Mouse (Mus musculus): Measurements from ENCODE around the gene Wdr86.
"Not testable (repeated sequence)": the region's sequence is repeated elsewhere in the genome, so short reads cannot be mapped to it uniquely, and the experiment has no call there.

The Wdr86 gene

GRCm38 (mm10) chr5:24713199-24713598 lies 17.3 kb downstream of the Wdr86 start:
- Histone ChIP-seq H3K27me3 (ENCODE audit: insufficient read depth, low read length) (no peaks in the 10 kb centered on the region), H3K36me3 (ENCODE audit: insufficient read depth, low read length) (peaks cover 49% of the 10 kb centered on the region), H3K4me1 (replicated peaks; ENCODE audit: low read depth, low read length) (peaks cover 25% of the 10 kb centered on the region), H3K9me3 (ENCODE audit: low read length) (no peaks in the 10 kb centered on the region), H3K4me3 (replicated peaks; ENCODE audit: low read length) (no peak overlapping the region)
- no peak for TF ChIP-seq POU5F1 (IDR thresholded peaks at IDR 0.05; ENCODE audit: borderline replicate concordance, low read length)
- no peak for TF ChIP-seq NANOG (IDR thresholded peaks at IDR 0.05; ENCODE audit: borderline replicate concordance, low read length)

DNA sequence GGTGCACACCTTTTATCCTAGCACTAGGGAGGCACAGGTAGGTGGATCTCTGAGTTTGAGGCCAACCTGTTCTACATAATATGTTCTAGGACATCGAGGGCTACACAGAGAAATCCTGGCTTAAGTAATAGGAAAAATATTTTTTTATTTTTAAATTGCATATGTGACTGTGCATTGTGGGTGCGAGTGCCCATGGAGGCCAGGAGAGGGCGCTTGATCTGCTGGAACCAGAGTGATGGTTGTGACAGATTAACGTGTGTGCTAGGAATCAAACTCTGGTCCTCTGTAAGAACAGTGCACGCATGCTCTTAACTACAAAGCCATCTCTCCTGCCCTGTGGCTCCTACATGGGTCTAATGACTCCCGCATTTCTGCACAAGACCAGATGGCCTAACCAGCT lies 18.9 kb downstream of the Wdr86 start:
- Histone ChIP-seq H3K27me3 (ENCODE audit: insufficient read depth, low read length) (no peaks in the 10 kb centered on the region), H3K4me1 (replicated peaks; ENCODE audit: low read depth, low read length) (peaks cover 37% of the 10 kb centered on the region), H3K9me3 (ENCODE audit: low read length) (no peaks in the 10 kb centered on the region), H3K36me3 (ENCODE audit: insufficient read depth, low read length) (peaks cover 58% of the 10 kb centered on the region), H3K4me3 (replicated peaks; ENCODE audit: low read length) (no peak overlapping the region)
- TF ChIP-seq POU5F1 (IDR thresholded peaks at IDR 0.05; ENCODE audit: borderline replicate concordance, low read length) (no peak), NANOG (IDR thresholded peaks at IDR 0.05; ENCODE audit: borderline replicate concordance, low read length) (no peak), CTCF (conservative IDR thresholded peaks at IDR 0.05; ENCODE audit: low read length) (peak; percentile 48)

DNA sequence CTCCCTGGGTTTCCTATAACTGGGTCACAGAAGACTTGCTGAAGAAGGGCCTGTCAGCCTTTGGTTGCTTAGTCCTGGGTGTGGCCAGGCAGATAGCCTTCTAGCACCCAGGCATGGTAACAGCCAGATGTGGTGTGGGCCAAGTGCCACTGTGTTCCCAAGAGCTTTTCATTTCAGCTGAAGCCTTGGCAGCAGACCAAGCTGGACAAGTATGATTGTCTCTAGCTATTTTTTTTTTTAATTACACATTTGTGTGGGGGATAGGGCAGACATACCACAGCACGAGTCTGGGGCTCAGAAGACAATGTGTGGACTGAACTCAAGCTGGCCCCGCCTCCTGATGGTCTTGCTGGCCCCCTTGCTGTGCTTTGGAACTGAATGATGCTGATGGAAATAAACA lies 20.6 kb downstream of the Wdr86 start:
- Histone ChIP-seq H3K36me3 (ENCODE audit: insufficient read depth, low read length) (peaks cover 67% of the 10 kb centered on the region), H3K9me3 (ENCODE audit: low read length) (no peaks in the 10 kb centered on the region), H3K27me3 (ENCODE audit: insufficient read depth, low read length) (no peaks in the 10 kb centered on the region), H3K4me3 (replicated peaks; ENCODE audit: low read length) (no peak overlapping the region), H3K4me1 (replicated peaks; ENCODE audit: low read depth, low read length) (peaks cover 53% of the 10 kb centered on the region)
- TF ChIP-seq NANOG (IDR thresholded peaks at IDR 0.05; ENCODE audit: borderline replicate concordance, low read length) (no peak), POU5F1 (IDR thresholded peaks at IDR 0.05; ENCODE audit: borderline replicate concordance, low read length) (no peak), CTCF (conservative IDR thresholded peaks at IDR 0.05; ENCODE audit: low read length) (no peak)

DNA sequence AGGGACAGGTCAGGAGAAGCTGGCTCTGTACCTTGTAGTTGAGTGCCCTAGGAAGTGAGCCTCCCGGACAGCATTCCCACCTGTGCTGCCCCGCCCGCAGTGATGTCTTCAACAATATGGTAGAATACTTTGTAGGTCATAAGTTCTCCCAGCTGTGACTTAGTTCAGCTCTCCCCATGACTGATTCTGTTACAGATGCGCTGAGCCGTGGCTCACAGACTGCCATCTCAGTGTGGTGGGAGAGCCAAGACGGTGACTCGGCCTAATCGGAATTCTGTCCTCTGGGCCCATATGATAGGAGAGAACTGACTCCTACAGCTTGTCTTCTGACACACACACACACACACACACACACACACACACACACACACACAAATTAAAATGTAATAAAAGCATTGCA lies 25.9 kb downstream of the Wdr86 start:
- peaks cover 99% of the 10 kb centered on the region for H3K36me3 ChIP-seq (ENCODE audit: insufficient read depth, low read length)
- H3K27me3 ChIP-seq (ENCODE audit: insufficient read depth, low read length): no peaks in the 10 kb centered on the region
- H3K9me3 ChIP-seq (ENCODE audit: low read length): no peaks in the 10 kb centered on the region
- no peak overlapping the region for H3K4me3 ChIP-seq (replicated peaks; ENCODE audit: low read length)
- TF ChIP-seq CTCF (conservative IDR thresholded peaks at IDR 0.05; ENCODE audit: low read length) (no peak), NANOG (IDR thresholded peaks at IDR 0.05; ENCODE audit: borderline replicate concordance, low read length) (no peak), POU5F1 (IDR thresholded peaks at IDR 0.05; ENCODE audit: borderline replicate concordance, low read length) (no peak)
- H3K4me1 ChIP-seq (replicated peaks; ENCODE audit: low read depth, low read length): peaks cover 33% of the 10 kb centered on the region

- Histone ChIP-seq H3K27me3 (ENCODE audit: insufficient read depth, low read length) (no peaks in the 10 kb centered on the region), H3K4me1 (replicated peaks; ENCODE audit: low read depth, low read length) (peaks cover 13% of the 10 kb centered on the region), H3K4me3 (replicated peaks; ENCODE audit: low read length) (no peak overlapping the region), H3K36me3 (ENCODE audit: insufficient read depth, low read length) (peaks cover 100% of the 10 kb centered on the region), H3K9me3 (ENCODE audit: low read length) (no peaks in the 10 kb centered on the region)
- TF ChIP-seq CTCF (conservative IDR thresholded peaks at IDR 0.05; ENCODE audit: low read length) (no peak), NANOG (IDR thresholded peaks at IDR 0.05; ENCODE audit: borderline replicate concordance, low read length) (no peak), POU5F1 (IDR thresholded peaks at IDR 0.05; ENCODE audit: borderline replicate concordance, low read length) (no peak)
Measured at GRCm38 (mm10) chr5:24701271-24701670, 29.3 kb downstream of the Wdr86 start.

GRCm38 (mm10) chr5:24696704-24697103 lies 33.8 kb downstream of the Wdr86 start:
- Histone ChIP-seq H3K4me1 (replicated peaks; ENCODE audit: low read depth, low read length) (0 out of 2 replicates have a peak, but pooled peaks cover 5% of the 10 kb centered on the region), H3K9me3 (ENCODE audit: low read length) (no peaks in the 10 kb centered on the region), H3K36me3 (ENCODE audit: insufficient read depth, low read length) (peaks cover 100% of the 10 kb centered on the region), H3K4me3 (replicated peaks; ENCODE audit: low read length) (no peak overlapping the region), H3K27me3 (ENCODE audit: insufficient read depth, low read length) (no peaks in the 10 kb centered on the region)
- TF ChIP-seq CTCF (conservative IDR thresholded peaks at IDR 0.05; ENCODE audit: low read length): no peak
- TF ChIP-seq POU5F1 (IDR thresholded peaks at IDR 0.05; ENCODE audit: borderline replicate concordance, low read length): no peak
- TF ChIP-seq NANOG (IDR thresholded peaks at IDR 0.05; ENCODE audit: borderline replicate concordance, low read length): no peak

- Histone ChIP-seq H3K9me3 (ENCODE audit: low read length) (no peaks in the 10 kb centered on the region), H3K4me3 (replicated peaks; ENCODE audit: low read length) (peak overlapping the region; percentile 85; the same call in 1 of the 2 replicates), H3K36me3 (ENCODE audit: insufficient read depth, low read length) (peaks cover 45% of the 10 kb centered on the region), H3K27me3 (ENCODE audit: insufficient read depth, low read length) (no peaks in the 10 kb centered on the region), H3K4me1 (replicated peaks; ENCODE audit: low read depth, low read length) (peaks cover 22% of the 10 kb centered on the region)
- TF ChIP-seq NANOG (IDR thresholded peaks at IDR 0.05; ENCODE audit: borderline replicate concordance, low read length) (no peak), POU5F1 (IDR thresholded peaks at IDR 0.05; ENCODE audit: borderline replicate concordance, low read length) (no peak), CTCF (conservative IDR thresholded peaks at IDR 0.05; ENCODE audit: low read length) (no peak)
Measured at GRCm38 (mm10) chr5:24687696-24688095, 42.8 kb downstream of the Wdr86 start.

DNA sequence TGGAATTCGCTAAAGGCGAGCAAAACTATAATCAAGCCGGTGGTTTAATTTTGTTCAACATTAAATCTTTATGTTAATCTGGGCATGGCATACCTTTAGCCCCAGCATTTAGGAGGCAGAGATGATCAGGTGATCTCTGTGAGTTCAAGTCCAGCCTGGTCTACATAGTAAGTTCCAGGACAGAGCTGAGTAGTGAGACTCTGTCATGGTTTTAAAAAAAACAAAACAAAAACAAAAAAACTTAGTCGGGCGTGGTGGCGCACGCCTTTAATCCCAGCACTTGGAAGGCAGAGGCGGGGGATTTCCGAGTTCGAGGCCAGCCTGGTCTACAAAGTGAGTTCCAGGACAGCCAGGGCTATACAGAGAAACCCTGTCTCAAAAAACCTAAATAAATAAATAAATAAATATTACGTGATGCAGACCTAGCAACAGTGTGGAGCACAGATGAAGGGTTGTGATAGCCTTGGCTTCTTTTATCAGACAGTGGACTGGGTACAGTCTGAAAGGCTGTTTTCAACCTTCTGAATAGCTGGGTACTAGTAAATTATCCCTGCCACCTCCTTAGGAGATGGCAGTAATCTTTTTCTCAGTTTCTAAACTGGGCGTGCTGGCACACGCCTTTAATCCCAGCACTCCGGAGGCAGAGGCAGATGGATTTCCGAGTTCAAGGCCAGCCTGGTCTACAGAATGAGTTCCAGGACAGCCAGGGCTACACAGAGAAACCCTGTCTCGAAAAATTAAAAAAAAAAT lies 43.7 kb downstream of the Wdr86 start:
- not testable (repeated sequence) for H3K9me3 ChIP-seq (ENCODE audit: low read length); H3K27me3 ChIP-seq (ENCODE audit: insufficient read depth, low read length)
- Histone ChIP-seq H3K4me1 (replicated peaks; ENCODE audit: low read depth, low read length) (peaks cover 22% of the 10 kb centered on the region), H3K4me3 (replicated peaks; ENCODE audit: low read length) (peak overlapping the region; percentile 85), H3K36me3 (ENCODE audit: insufficient read depth, low read length) (peaks cover 36% of the 10 kb centered on the region)

DNA sequence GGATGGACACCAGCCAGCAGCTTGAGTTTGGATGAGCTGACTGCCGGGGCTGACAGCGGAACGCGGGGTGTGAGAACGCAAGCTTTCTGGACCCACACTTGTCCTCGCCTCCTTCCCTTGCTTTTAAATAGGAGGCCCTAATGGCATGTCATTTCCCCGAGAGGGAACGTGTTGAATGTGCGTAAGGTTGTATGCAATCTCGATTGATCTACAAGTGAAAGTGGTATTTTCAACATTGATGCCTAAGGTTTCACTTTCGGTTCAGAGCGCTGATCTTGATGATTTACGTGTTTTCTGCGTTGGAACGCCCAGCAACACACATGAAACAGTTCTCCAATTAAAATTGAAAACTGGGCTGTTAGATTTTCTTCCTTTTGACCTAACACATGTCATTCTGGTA lies 44.4 kb downstream of the Wdr86 start:
- Histone ChIP-seq H3K9me3 (ENCODE audit: low read length) (no peaks in the 10 kb centered on the region), H3K4me3 (replicated peaks; ENCODE audit: low read length) (peak overlapping the region; percentile 85), H3K4me1 (replicated peaks; ENCODE audit: low read depth, low read length) (peaks cover 22% of the 10 kb centered on the region), H3K27me3 (ENCODE audit: insufficient read depth, low read length) (no peaks in the 10 kb centered on the region), H3K36me3 (ENCODE audit: insufficient read depth, low read length) (peaks cover 29% of the 10 kb centered on the region)
- TF ChIP-seq NANOG (IDR thresholded peaks at IDR 0.05; ENCODE audit: borderline replicate concordance, low read length): no peak
- TF ChIP-seq CTCF (conservative IDR thresholded peaks at IDR 0.05; ENCODE audit: low read length): no peak
- no peak for TF ChIP-seq POU5F1 (IDR thresholded peaks at IDR 0.05; ENCODE audit: borderline replicate concordance, low read length)
